Mouse (Mus musculus) testis, adult 2 months (tissue): ENCODE data around the gene Ninj2. TPM values are rescaled to one million over a fixed set of nuclear protein-coding genes. Genes with fewer than 3 reads are reported as not detected.

ENCODE experiments used
- H3K27ac ChIP-seq: fragments of 200-500 bp; 2 replicates; pipeline ENCODE4 v1.5.1; 2012; ENCODE audit warnings: low read depth, low read length; ENCODE audit not compliant: control insufficient read depth, insufficient read depth
- H3K27me3 ChIP-seq: fragments of 200-500 bp; 2 replicates; pipeline ENCODE4 v1.6.1; 2012; ENCODE audit warnings: mild to moderate bottlenecking, low read length, moderate library complexity; ENCODE audit not compliant: control insufficient read depth, insufficient read depth
- H3K36me3 ChIP-seq: fragments of 200-500 bp; 2 replicates; pipeline ENCODE4 v1.6.1; 2012; ENCODE audit warnings: mild to moderate bottlenecking, low read length; ENCODE audit not compliant: control insufficient read depth, insufficient read depth
- H3K4me1 ChIP-seq: fragments of 200-500 bp; 2 replicates; pipeline ENCODE4 v1.6.1; 2012; ENCODE audit warnings: low read length; ENCODE audit not compliant: control insufficient read depth, insufficient read depth
- H3K4me3 ChIP-seq: fragments of 200-500 bp; 2 replicates; pipeline ENCODE4 v1.5.1; 2012; ENCODE audit warnings: low read depth, mild to moderate bottlenecking, low read length, moderate library complexity, mixed read lengths; ENCODE audit not compliant: control insufficient read depth
- CTCF ChIP-seq: fragments of 200-500 bp; IDR thresholded peaks from 2 replicates; pipeline ENCODE4 v1.5.1; 2012; ENCODE audit warnings: low read depth, mild to moderate bottlenecking, inconsistent platforms, low read length, moderate library complexity; ENCODE audit not compliant: control insufficient read depth, insufficient read depth, insufficient replicate concordance
- POLR2A ChIP-seq: fragments of 200-500 bp; IDR thresholded peaks from 2 replicates; pipeline ENCODE4 v1.6.1; 2012; ENCODE audit warnings: low read depth, mild to moderate bottlenecking, inconsistent platforms, low read length, moderate library complexity; ENCODE audit not compliant: control insufficient read depth
- polyA plus RNA-seq: library from polyadenylated mRNA; depleted of rRNA; stranded (reverse); fragments of >200 nt; gene quantifications from 2 replicates; pipeline ENCODE4 v1.2.3, GENCODE M21; 2012

Ninj2 gene
- polyA plus RNA-seq, 1 experiment, result 0.17 TPM

DNA sequence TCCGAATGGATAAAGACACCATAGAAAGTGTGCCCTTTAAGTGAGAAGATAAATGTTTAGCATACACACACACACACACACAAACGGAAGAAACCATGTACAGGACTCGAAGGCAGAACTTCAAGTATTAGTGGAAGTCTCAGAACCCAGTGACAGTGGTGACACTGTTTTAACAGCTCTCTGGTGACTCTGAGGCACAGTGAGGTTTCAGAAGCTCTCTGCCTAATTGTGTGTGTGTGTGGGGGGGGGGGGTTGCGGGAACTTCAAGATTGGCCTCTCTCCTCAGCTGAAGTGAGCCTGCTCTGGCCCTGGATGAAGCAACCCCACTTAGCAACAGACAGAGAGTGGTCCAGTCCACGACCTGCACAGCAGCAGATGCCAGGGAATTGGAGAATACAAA, 14.4 kb downstream of the Ninj2 start:
- H3K27me3 ChIP-seq, result no peaks in the 10 kb centered on the region
- H3K36me3 ChIP-seq, result no peaks in the 10 kb centered on the region
- H3K4me3 ChIP-seq, result no peak overlapping the region
- no peak overlapping the region for H3K27ac ChIP-seq
- H3K4me1 ChIP-seq, result peaks cover 7% of the 10 kb centered on the region
- TF ChIP-seq CTCF (no peak), POLR2A (no peak)

DNA sequence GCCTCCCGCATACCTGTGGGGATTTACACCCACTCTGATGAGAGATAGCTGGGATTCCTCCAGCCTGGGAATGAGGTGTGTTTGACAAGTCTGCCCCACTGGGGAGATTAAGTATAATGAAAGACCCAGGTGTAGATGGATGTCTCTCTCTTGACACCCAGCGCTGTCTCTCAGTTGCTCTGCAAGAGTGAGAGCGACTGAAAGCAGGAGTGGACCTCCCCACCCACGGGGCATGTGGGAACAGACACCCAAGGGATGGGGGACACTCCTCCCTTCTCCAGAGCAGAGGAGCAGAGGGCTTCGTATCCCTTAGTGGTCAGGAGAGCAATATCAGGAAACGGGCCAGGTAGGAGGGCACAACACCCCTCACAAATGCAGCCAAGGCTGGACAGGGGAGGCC, 14.9 kb downstream of the Ninj2 start:
- Histone ChIP-seq H3K27me3 (no peaks in the 10 kb centered on the region), H3K4me1 (peaks cover 7% of the 10 kb centered on the region), H3K4me3 (no peak overlapping the region), H3K27ac (no peak overlapping the region), H3K36me3 (no peaks in the 10 kb centered on the region)
- TF ChIP-seq POLR2A (no peak), CTCF (no peak)

DNA sequence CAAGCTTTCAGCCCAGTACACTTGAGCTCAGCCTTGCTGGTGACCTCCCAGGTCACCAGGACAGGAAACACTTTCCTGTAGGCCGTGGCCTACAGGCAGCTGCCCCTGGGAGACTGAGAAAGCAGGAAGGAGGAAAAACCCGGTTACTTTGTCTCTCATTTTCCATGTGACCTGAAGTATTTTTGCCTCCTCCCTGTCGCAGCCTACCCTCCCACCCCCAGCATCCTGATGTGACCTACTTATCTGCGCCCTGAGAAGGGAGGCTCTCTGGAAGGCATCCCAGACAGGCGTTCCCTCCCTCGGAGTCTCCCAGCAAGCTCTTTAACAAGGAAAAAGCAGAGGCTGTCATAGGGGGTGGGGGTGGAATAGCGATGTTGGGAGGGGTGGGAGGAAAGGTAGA, 16.0 kb downstream of the Ninj2 start:
- H3K27ac ChIP-seq, result peak overlapping the region; percentile 10; the same call in 1 of the 2 replicates
- no peaks in the 10 kb centered on the region for H3K36me3 ChIP-seq
- H3K27me3 ChIP-seq, result no peaks in the 10 kb centered on the region
- H3K4me1 ChIP-seq, result peaks cover 7% of the 10 kb centered on the region
- no peak for TF ChIP-seq CTCF
- TF ChIP-seq POLR2A, result no peak
- no peak overlapping the region for H3K4me3 ChIP-seq

- TF ChIP-seq CTCF (no peak), POLR2A (no peak)
- peaks cover 7% of the 10 kb centered on the region for H3K4me1 ChIP-seq
- H3K36me3 ChIP-seq, result no peaks in the 10 kb centered on the region
Measured at GRCm38 (mm10) chr6:120109932-120110331, 16.8 kb downstream of the Ninj2 start.

DNA sequence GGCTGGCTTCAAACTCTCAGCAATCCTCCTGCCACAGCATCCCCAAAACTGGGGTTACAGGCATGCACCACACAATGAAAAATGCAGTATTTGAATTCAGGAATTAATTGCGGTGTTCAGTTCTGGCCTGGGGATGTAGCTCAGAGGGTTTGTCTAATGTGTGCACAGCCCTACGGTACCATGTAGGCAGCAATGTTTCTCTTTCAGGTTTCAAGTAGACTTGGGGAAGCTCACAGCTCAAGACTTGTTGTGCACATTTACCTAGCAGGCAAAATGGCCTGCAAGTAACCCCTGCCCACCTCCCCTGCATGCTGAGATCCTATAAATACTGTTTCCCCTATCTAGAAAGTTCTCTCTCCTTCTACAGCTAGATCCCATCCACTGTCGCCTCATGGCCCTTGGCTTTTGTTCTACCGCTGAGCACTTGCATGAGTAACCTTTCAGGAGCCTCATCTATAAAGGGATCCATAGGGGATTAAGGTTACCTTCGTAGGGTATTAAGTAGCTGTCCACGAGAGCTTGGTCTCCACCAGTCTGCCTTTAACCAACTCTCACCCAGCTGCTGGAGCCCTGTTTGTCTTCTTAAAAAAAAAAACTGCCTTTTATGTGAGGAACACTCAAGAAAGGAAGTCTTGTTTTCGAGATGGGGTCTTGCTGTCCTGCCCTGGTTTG, 17.7 kb downstream of the Ninj2 start:
- no peaks in the 10 kb centered on the region for H3K36me3 ChIP-seq
- no peak overlapping the region for H3K4me3 ChIP-seq
- peaks cover 7% of the 10 kb centered on the region for H3K4me1 ChIP-seq
- no peaks in the 10 kb centered on the region for H3K27me3 ChIP-seq
- TF ChIP-seq CTCF (no peak), POLR2A (no peak)
- no peak overlapping the region for H3K27ac ChIP-seq

More at GRCm38 (mm10) chr6:120109932-120110331, 16.8 kb downstream of the Ninj2 start:
- Histone ChIP-seq H3K4me3 (no peak overlapping the region), H3K27me3 (no peaks in the 10 kb centered on the region), H3K27ac (no peak overlapping the region)

GRCm38 (mm10) chr6:120111410-120111783, 18.2 kb downstream of the Ninj2 start:
- peaks cover 7% of the 10 kb centered on the region for H3K4me1 ChIP-seq
- no peaks in the 10 kb centered on the region for H3K36me3 ChIP-seq
- H3K4me3 ChIP-seq, result no peak overlapping the region
- no peaks in the 10 kb centered on the region for H3K27me3 ChIP-seq
- no peak for TF ChIP-seq POLR2A
- no peak for TF ChIP-seq CTCF
- H3K27ac ChIP-seq, result no peak overlapping the region

GRCm38 (mm10) chr6:120111984-120112803, 19.0 kb downstream of the Ninj2 start:
- H3K4me1 ChIP-seq, result peaks cover 7% of the 10 kb centered on the region

More at GRCm38 (mm10) chr6:120111984-120112803, 19.0 kb downstream of the Ninj2 start:
- no peaks in the 10 kb centered on the region for H3K27me3 ChIP-seq
- H3K27ac ChIP-seq, result peak overlapping the region; percentile 71
- H3K4me3 ChIP-seq, result no peak overlapping the region; the same call in 1 of the 2 replicates
- TF ChIP-seq CTCF (no peak), POLR2A (0 out of 2 replicates have a peak, but pooled peaks have one; percentile 32)
- no peaks in the 10 kb centered on the region for H3K36me3 ChIP-seq
